Mouse (Mus musculus) kidney, adult 2 months (tissue): ENCODE measurements at regions not wholly inside any gene's neighbourhood (a gene's known extent, or its start where the extent isn't known, plus 50 kb on each side); places are given as distances from the start of the nearest gene placed in this dataset.

Source experiments
- DNase-seq: peaks from one replicate; pipeline ENCODE4 v3.0.0; 2021
- H3K27ac ChIP-seq: fragments of 200-500 bp; 2 replicates; pipeline ENCODE4 v1.5.1; 2012; ENCODE audit warnings: low read depth, low read length, control low read depth, inconsistent platforms; ENCODE audit not compliant: insufficient read depth
- H3K27me3 ChIP-seq: fragments of 200-500 bp; replicated peaks from 2 replicates; pipeline ENCODE4 v1.6.1; 2012; ENCODE audit warnings: mild to moderate bottlenecking, moderate library complexity, low read length, inconsistent platforms; ENCODE audit not compliant: control insufficient read depth, insufficient read depth
- H3K36me3 ChIP-seq: fragments of 200-500 bp; 2 replicates; pipeline ENCODE4 v1.6.1; 2012; ENCODE audit warnings: mild to moderate bottlenecking, moderate library complexity, low read length, inconsistent platforms; ENCODE audit not compliant: control insufficient read depth, insufficient read depth
- H3K4me1 ChIP-seq: fragments of 200-500 bp; 2 replicates; pipeline ENCODE4 v1.6.1; 2011; ENCODE audit warnings: low read length; ENCODE audit not compliant: control insufficient read depth, insufficient read depth
- H3K4me3 ChIP-seq: fragments of 200-500 bp; 2 replicates; pipeline ENCODE4 v1.5.1; 2011; ENCODE audit warnings: mild to moderate bottlenecking, low read depth, low read length, control low read depth; ENCODE audit not compliant: insufficient read depth
- CTCF ChIP-seq: fragments of 200-500 bp; conservative IDR thresholded peaks from 2 replicates; pipeline ENCODE4 v1.5.1; 2011; ENCODE audit warnings: low read depth, mild to moderate bottlenecking, control low read depth, low read length, moderate library complexity, mixed read lengths; ENCODE audit not compliant: insufficient read depth, insufficient read length
- POLR2A ChIP-seq: fragments of 200-500 bp; IDR thresholded peaks from one replicate; pipeline ENCODE4 v1.6.1; 2011; ENCODE audit warnings: low read depth, low read length, control low read depth
- WGBS: fragments of 180-500 bp; shearing (Covaris S2); methylation state at CpG from one replicate; pipeline ENCODE4 v1.1.7; 2018; 5-methylcytosine and 5-hydroxymethylcytosine counted together

- WGBS: 49% methylated on average over 5 of the region's 5 CpGs
- peak; percentile 19 for DNase-seq
- Histone ChIP-seq H3K36me3 (no peaks in the 10 kb centered on the region), H3K4me3 (no peak overlapping the region), H3K4me1 (no peaks in the 10 kb centered on the region), H3K27me3 (no peaks in the 10 kb centered on the region), H3K27ac (no peak overlapping the region)
- no peak for TF ChIP-seq POLR2A
- no peak for TF ChIP-seq CTCF
Measured at GRCm38 (mm10) chr4:153229221-153229620, 253.4 kb downstream of the Ajap1 start.

DNA sequence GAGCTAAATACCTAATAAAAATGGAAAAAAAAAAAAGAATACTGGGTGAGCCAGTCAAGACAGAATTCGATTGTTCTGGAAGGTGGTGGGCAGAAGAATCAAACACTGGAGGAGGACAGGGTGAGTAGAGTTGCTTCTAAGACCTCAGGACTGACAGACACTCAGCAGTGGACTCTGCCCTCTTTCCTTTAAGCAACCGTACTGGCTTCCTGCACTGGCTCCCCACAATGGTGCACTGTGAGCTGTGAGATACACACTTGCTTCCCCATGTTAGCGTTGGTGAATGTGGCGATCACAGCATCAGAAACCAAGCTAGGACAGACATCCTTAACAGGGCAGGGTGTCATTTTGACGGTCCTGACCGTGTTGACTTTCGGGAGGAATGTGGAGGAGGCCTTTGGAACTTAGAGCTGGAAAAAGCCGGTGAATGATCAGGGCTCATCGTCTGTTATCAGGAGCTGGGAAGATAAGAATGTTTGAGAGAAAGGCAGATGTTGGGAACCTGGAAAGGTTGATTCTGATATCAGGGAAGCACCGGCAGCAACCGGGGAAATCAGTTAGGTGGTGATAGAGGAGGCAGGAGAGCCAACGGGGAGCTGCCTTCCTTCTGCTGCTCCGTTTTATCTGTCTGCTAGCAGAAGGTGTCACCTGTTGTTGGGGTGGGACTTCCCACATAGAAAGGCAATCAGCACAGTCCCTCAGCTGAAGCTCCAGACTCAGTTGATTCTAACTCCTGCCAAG lies 254.8 kb downstream of the Ajap1 start:
- DNase-seq: no peak
- Histone ChIP-seq H3K36me3 (no peaks in the 10 kb centered on the region), H3K4me3 (no peak overlapping the region), H3K4me1 (no peaks in the 10 kb centered on the region), H3K27ac (no peak overlapping the region), H3K27me3 (no peaks in the 10 kb centered on the region)
- WGBS: 76% methylated on average over 13 of the region's 13 CpGs
- TF ChIP-seq CTCF (no peak), POLR2A (no peak)

- H3K27ac ChIP-seq: no peak overlapping the region
- TF ChIP-seq POLR2A (no peak), CTCF (no peak)
- 22% methylated on average over 6 of the region's 6 CpGs for WGBS
- peak; percentile 24 for DNase-seq
- no peaks in the 10 kb centered on the region for H3K36me3 ChIP-seq
- H3K4me3 ChIP-seq: no peak overlapping the region
- no peaks in the 10 kb centered on the region for H3K4me1 ChIP-seq
- no peaks in the 10 kb centered on the region for H3K27me3 ChIP-seq
Measured at GRCm38 (mm10) chr4:153224618-153225177, 257.9 kb downstream of the Ajap1 start.

DNA sequence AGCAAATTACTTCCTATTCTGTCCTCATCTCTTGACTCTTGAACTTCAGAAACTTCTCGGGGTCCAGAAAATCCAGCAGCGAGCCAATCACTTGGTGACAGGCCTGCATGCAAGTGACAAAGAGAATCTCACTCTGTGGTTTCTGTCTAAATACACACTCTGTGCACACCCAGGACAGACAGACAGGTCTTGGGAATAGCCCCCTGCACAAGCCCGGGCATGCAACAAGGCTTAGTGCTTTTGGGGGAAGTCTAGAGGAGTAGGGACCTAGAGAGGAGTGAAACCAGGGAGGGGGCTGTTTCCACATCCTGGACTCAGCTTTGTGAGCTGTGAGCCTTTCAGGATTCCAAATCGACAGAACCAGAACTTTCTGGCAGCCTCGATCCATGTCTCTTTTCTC lies 259.6 kb downstream of the Ajap1 start:
- no peaks in the 10 kb centered on the region for H3K27me3 ChIP-seq
- no peak overlapping the region for H3K4me3 ChIP-seq
- WGBS: 81% methylated on average over 5 of the region's 5 CpGs
- TF ChIP-seq CTCF: no peak
- TF ChIP-seq POLR2A: no peak
- no peak for DNase-seq
- H3K4me1 ChIP-seq: no peaks in the 10 kb centered on the region
- H3K36me3 ChIP-seq: no peaks in the 10 kb centered on the region
- H3K27ac ChIP-seq: no peak overlapping the region

GRCm38 (mm10) chr4:153220485-153220884 lies 262.1 kb downstream of the Ajap1 start:
- TF ChIP-seq CTCF (no peak), POLR2A (no peak)
- Histone ChIP-seq H3K27me3 (no peaks in the 10 kb centered on the region), H3K4me3 (no peak overlapping the region), H3K4me1 (no peaks in the 10 kb centered on the region), H3K27ac (no peak overlapping the region), H3K36me3 (no peaks in the 10 kb centered on the region)
- WGBS: 25% methylated on average over 5 of the region's 6 CpGs
- DNase-seq: no peak

DNA sequence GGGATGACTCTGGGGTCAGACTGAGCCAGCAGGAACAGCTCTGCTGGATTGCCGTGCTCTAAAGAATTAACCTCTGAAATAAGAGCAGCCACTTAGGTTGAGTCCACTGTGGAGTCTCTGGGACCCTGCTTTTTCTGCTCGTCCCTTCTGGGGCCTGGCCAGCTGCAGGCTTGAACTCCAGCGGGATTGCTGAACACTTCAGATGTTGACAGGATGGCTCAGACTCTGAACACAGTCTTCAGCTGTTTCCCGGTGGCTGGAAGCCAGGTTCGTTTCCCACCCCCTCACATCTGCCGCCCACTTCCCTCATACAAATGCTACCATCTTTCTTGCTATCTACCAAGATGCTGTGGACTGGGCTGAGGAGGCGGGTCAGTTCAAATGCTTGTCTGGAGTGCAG lies 262.5 kb downstream of the Ajap1 start:
- TF ChIP-seq POLR2A (no peak), CTCF (no peak)
- H3K4me3 ChIP-seq: no peak overlapping the region

GRCm38 (mm10) chr4:153217541-153217980 lies 265.1 kb downstream of the Ajap1 start:
- Histone ChIP-seq H3K36me3 (no peaks in the 10 kb centered on the region), H3K4me1 (no peaks in the 10 kb centered on the region), H3K27ac (no peak overlapping the region), H3K27me3 (no peaks in the 10 kb centered on the region), H3K4me3 (no peak overlapping the region)
- TF ChIP-seq POLR2A (no peak), CTCF (no peak)
- peak; percentile 76 for DNase-seq
- WGBS: 44% methylated on average over 9 of the region's 9 CpGs

More for the DNA sequence above, 262.5 kb downstream of the Ajap1 start:
- Histone ChIP-seq H3K4me1 (no peaks in the 10 kb centered on the region), H3K27ac (no peak overlapping the region), H3K27me3 (no peaks in the 10 kb centered on the region), H3K36me3 (no peaks in the 10 kb centered on the region)
- WGBS: 29% methylated on average over 7 of the region's 7 CpGs
- DNase-seq: no peak

- no peak for TF ChIP-seq POLR2A
- no peak for TF ChIP-seq CTCF
- Histone ChIP-seq H3K27ac (no peak overlapping the region), H3K36me3 (no peaks in the 10 kb centered on the region), H3K4me3 (no peak overlapping the region), H3K27me3 (no peaks in the 10 kb centered on the region), H3K4me1 (no peaks in the 10 kb centered on the region)
- 49% methylated on average over 11 of the region's 11 CpGs for WGBS
- DNase-seq: no peak
Measured at GRCm38 (mm10) chr4:153212095-153212494, 270.5 kb downstream of the Ajap1 start.
